Mouse (Mus musculus) neural tube, embryonic 14.5 days (tissue): Measurements from ENCODE around the gene Shisal1. TPM values are rescaled to one million over a fixed set of nuclear protein-coding genes. Genes with fewer than 3 reads are reported as not detected.

ENCODE experiments used
- ATAC-seq: fragments of 200-750 bp; cut with Nextera tagmentation; 2 replicates; pipeline ENCODE4 v1.8.0; 2017; ENCODE audit warnings: low read depth, mild to moderate bottlenecking, moderate TSS enrichment, moderate library complexity
- H3K27ac ChIP-seq: fragments of 300-500 bp; sonication (generic); 2 replicates; pipeline ENCODE4 v1.5.1; 2014; ENCODE audit warnings: low read depth, mild to moderate bottlenecking, control low read depth, low read length, moderate library complexity, mixed read lengths
- H3K27me3 ChIP-seq: fragments of 300-500 bp; sonication (generic); 2 replicates; pipeline ENCODE4 v1.6.1; 2014; ENCODE audit warnings: low read length; ENCODE audit not compliant: control insufficient read depth, insufficient read depth
- H3K36me3 ChIP-seq: fragments of 300-500 bp; sonication (generic); 2 replicates; pipeline ENCODE4 v1.6.1; 2014; ENCODE audit warnings: low read length, mixed read lengths; ENCODE audit not compliant: control insufficient read depth, insufficient read depth
- H3K4me1 ChIP-seq: fragments of 300-500 bp; sonication (generic); 2 replicates; pipeline ENCODE4 v1.6.1; 2014; ENCODE audit warnings: low read length; ENCODE audit not compliant: control insufficient read depth, insufficient read depth
- H3K4me2 ChIP-seq: fragments of 300-500 bp; sonication (generic); 2 replicates; pipeline ENCODE4 v1.6.1; 2014; ENCODE audit warnings: mild to moderate bottlenecking, low read depth, low read length, control low read depth
- H3K4me3 ChIP-seq: fragments of 300-500 bp; sonication (generic); 2 replicates; pipeline ENCODE4 v1.5.1; 2014; ENCODE audit warnings: low read depth, low read length, control low read depth, mixed read lengths
- H3K9ac ChIP-seq: fragments of 300-500 bp; sonication (generic); replicated peaks from 2 replicates; pipeline ENCODE4 v1.6.1; 2014; ENCODE audit warnings: low read depth, mild to moderate bottlenecking, control low read depth, low read length, mixed read lengths
- H3K9me3 ChIP-seq: fragments of 300-500 bp; sonication (generic); 2 replicates; pipeline ENCODE4 v1.6.1; 2016; ENCODE audit warnings: low read length; ENCODE audit not compliant: control insufficient read depth
- WGBS: fragments of 180-500 bp; shearing (Covaris S2); extraction: QIAGEN DNeasy Blood & Tissue Kit; methylation state at CpG from one replicate; pipeline ENCODE4 v1.1.7; 2014; 5-methylcytosine and 5-hydroxymethylcytosine counted together
- polyA plus RNA-seq: library from polyadenylated mRNA; unstranded; fragments of >200 nt; fragmentation: Nextera tagmentation; extraction: Ambion mirVana; gene quantifications from 2 replicates; pipeline ENCODE4 v1.2.1, GENCODE M21; 2014

The Shisal1 gene
- polyA plus RNA-seq, 1 experiment from 2014 or later, result 5.5 TPM

DNA sequence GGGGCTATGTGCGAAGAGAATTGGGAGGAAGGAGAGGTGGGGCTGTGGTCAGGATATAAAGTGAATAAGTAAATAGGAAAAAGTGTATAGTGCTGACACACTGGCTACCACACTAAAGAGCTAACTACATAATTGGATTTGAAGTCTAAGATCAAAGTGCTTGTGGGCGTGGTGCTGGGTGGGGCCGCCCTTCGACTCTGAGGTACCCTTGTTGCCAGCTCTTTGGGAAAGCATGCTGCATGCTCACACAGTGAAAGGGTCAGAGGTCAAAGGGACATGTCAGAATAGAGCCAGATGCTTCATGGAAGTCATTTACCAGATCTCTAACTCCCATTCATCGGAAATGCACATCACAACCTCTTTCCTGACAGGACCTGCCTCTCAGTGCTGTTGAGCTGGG, 74.1 kb downstream of the Shisal1 start:
- ATAC-seq, result no peak
- H3K4me2 ChIP-seq, result no peak overlapping the region
- H3K4me3 ChIP-seq, result no peak overlapping the region
- H3K4me1 ChIP-seq, result no peaks in the 10 kb centered on the region
- H3K27me3 ChIP-seq, result no peaks in the 10 kb centered on the region
- H3K27ac ChIP-seq, result no peak overlapping the region
- 67% methylated on average over 5 of the region's 5 CpGs for WGBS
- no peaks in the 10 kb centered on the region for H3K36me3 ChIP-seq
- 0 out of 2 replicates have a peak, but pooled peaks cover 3% of the 10 kb centered on the region for H3K9me3 ChIP-seq
- no peak overlapping the region for H3K9ac ChIP-seq

- Histone ChIP-seq H3K4me2 (no peak overlapping the region), H3K4me1 (0 out of 2 replicates have a peak, but pooled peaks cover 2% of the 10 kb centered on the region), H3K27ac (no peak overlapping the region), H3K9me3 (no peaks in the 10 kb centered on the region), H3K4me3 (no peak overlapping the region), H3K9ac (no peak overlapping the region), H3K36me3 (no peaks in the 10 kb centered on the region), H3K27me3 (no peaks in the 10 kb centered on the region)
- ATAC-seq, result no peak
- 80% methylated on average over 8 of the region's 8 CpGs for WGBS
Measured at GRCm38 (mm10) chr15:84367402-84367801, 79.5 kb downstream of the Shisal1 start.

DNA sequence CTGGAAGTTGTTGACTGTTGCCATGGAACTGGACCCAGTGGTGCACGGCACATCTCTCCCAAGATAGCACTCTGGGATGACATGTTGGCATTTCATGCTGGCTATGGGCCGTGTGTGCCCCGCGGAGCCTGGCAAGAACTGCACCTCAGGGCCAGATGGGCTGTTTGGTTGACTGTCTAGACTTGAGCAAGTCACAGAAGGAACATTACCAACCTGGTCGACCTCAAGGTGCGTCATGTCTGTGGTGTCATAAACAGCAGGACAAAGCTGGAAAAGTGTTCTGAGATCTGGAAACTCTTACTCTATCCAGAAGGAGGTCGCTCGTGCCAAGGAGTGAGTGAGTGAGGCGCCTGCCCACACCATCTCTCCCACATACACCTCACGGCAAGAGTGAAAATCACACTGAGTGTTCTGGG, 80.3 kb downstream of the Shisal1 start:
- Histone ChIP-seq H3K9ac (no peak overlapping the region), H3K27ac (no peak overlapping the region), H3K36me3 (no peaks in the 10 kb centered on the region), H3K4me2 (no peak overlapping the region), H3K9me3 (no peaks in the 10 kb centered on the region), H3K4me1 (0 out of 2 replicates have a peak, but pooled peaks cover 2% of the 10 kb centered on the region), H3K27me3 (no peaks in the 10 kb centered on the region), H3K4me3 (no peak overlapping the region)
- WGBS, result 73% methylated on average over 10 of the region's 10 CpGs
- ATAC-seq, result 0 out of 2 replicates have a peak, but pooled peaks have one; percentile 58

GRCm38 (mm10) chr15:84365675-84366381, 81.1 kb downstream of the Shisal1 start:
- Histone ChIP-seq H3K9me3 (no peaks in the 10 kb centered on the region), H3K27me3 (no peaks in the 10 kb centered on the region), H3K27ac (no peak overlapping the region), H3K36me3 (no peaks in the 10 kb centered on the region), H3K4me2 (no peak overlapping the region), H3K4me3 (no peak overlapping the region), H3K9ac (no peak overlapping the region), H3K4me1 (peaks cover 2% of the 10 kb centered on the region; the same call in 1 of the 2 replicates)
- WGBS, result 64% methylated on average over 17 of the region's 17 CpGs
- no peak for ATAC-seq

DNA sequence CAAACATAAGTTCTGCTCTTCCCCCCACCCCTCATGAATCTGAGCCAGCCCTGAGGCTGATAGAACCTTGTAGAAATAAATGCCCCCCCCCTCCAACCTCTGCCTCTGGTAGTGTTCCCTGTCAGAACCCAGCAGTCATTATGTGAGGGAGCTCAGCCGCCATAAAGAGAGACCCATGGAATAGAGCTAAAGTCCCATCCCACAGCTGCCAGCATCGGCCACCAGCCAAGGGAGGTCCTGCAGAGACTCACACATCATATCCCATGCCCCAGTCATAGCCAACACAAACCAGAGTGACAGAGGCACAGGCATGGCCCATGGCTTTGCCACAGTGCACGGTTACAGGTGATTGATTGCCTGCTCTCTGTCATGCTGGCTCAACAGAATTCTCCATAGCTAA, 82.2 kb downstream of the Shisal1 start:
- no peaks in the 10 kb centered on the region for H3K27me3 ChIP-seq
- H3K4me3 ChIP-seq, result no peak overlapping the region
- H3K4me1 ChIP-seq, result peaks cover 2% of the 10 kb centered on the region; the same call in 1 of the 2 replicates
- no peaks in the 10 kb centered on the region for H3K9me3 ChIP-seq
- H3K9ac ChIP-seq, result no peak overlapping the region
- H3K4me2 ChIP-seq, result no peak overlapping the region
- H3K36me3 ChIP-seq, result no peaks in the 10 kb centered on the region
- ATAC-seq, result no peak
- WGBS, result 74% methylated on average over 3 of the region's 3 CpGs
- no peak overlapping the region for H3K27ac ChIP-seq

DNA sequence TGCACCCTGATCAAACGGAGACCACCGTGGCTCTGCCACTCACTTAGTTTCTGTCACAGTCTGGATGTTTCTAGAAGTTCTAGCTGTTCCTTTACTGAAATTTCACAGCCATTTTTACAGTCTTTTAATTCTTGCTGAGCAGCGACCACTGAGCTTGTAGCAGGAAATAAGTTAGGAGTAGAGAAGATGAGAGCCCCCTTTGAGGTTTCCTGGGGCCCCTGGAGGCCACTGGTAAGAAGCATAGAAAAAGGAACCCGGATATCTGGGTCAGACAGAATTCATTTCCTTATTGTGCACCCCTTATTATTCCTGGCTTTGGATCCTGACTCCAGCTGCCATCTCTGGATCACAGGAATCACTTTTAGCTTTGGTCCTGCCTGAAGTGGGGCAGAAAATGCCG, 91.8 kb downstream of the Shisal1 start:
- H3K36me3 ChIP-seq, result no peaks in the 10 kb centered on the region
- H3K4me1 ChIP-seq, result peaks cover under 1% of the 10 kb centered on the region; the same call in 1 of the 2 replicates
- H3K4me2 ChIP-seq, result no peak overlapping the region
- WGBS, result 85% methylated on average over 5 of the region's 5 CpGs
- no peak overlapping the region for H3K4me3 ChIP-seq
- no peaks in the 10 kb centered on the region for H3K9me3 ChIP-seq
- no peak overlapping the region for H3K27ac ChIP-seq
- no peaks in the 10 kb centered on the region for H3K27me3 ChIP-seq
- H3K9ac ChIP-seq, result no peak overlapping the region
- ATAC-seq, result no peak

- WGBS, result 55% methylated on average over 21 of the region's 21 CpGs
- H3K4me3 ChIP-seq, result no peak overlapping the region
- no peak for ATAC-seq
- no peak overlapping the region for H3K4me2 ChIP-seq
- peak overlapping the region; percentile 28; the same call in 1 of the 2 replicates for H3K27ac ChIP-seq
- no peaks in the 10 kb centered on the region for H3K9me3 ChIP-seq
- H3K4me1 ChIP-seq, result peaks cover 6% of the 10 kb centered on the region; the same call in 1 of the 2 replicates
- H3K36me3 ChIP-seq, result no peaks in the 10 kb centered on the region
- H3K9ac ChIP-seq, result no peak overlapping the region
- H3K27me3 ChIP-seq, result no peaks in the 10 kb centered on the region
Measured at GRCm38 (mm10) chr15:84351915-84352844, 94.7 kb downstream of the Shisal1 start.

DNA sequence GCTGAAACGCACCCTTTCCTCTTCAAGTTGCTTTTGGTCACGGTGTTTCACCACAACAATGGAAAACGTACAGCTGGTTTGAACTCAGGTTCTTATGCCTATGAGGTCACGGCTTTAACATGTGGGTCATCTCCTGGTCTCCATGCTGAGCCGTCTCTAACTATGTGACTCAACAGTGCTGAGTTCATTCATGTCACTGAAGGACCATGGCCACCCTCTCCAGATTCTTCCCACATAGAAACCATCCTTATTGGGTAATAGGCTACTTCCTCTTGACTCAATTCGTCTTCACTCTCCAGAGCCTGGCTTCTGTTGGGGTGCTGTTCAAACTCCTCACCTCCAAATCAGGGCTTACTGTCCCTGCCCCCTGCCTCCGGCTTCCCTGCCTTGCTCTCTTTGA, 95.6 kb downstream of the Shisal1 start:
- Histone ChIP-seq H3K36me3 (no peaks in the 10 kb centered on the region), H3K4me3 (no peak overlapping the region), H3K4me2 (no peak overlapping the region), H3K27ac (no peak overlapping the region), H3K9ac (no peak overlapping the region), H3K9me3 (no peaks in the 10 kb centered on the region), H3K4me1 (peaks cover 6% of the 10 kb centered on the region; the same call in 1 of the 2 replicates), H3K27me3 (no peaks in the 10 kb centered on the region)
- WGBS, result 81% methylated on average over 7 of the region's 7 CpGs
- no peak for ATAC-seq
